Mouse (Mus musculus) limb, embryonic 10.5 days (tissue): ENCODE results near the gene Snx1. TPM values are rescaled to one million over a fixed set of nuclear protein-coding genes. Genes with fewer than 3 reads are reported as not detected.
A peak's percentile ranks its signal among the peaks of the same experiment; 100 is the strongest.

Experiments used
- DNase-seq: peaks from one replicate; pipeline ENCODE4 v3.0.0-alpha.2; 2017; ENCODE audit warnings: low spot score
- H3K27ac ChIP-seq: fragments of 300-500 bp; sonication (generic); 2 replicates; pipeline ENCODE4 v1.5.1; 2016; ENCODE audit warnings: mild to moderate bottlenecking
- H3K27me3 ChIP-seq: fragments of 300-500 bp; sonication (generic); 2 replicates; pipeline ENCODE4 v1.6.1; 2016; ENCODE audit warnings: low read depth, mild to moderate bottlenecking; ENCODE audit not compliant: poor library complexity, severe bottlenecking
- H3K36me3 ChIP-seq: fragments of 300-500 bp; sonication (generic); 2 replicates; pipeline ENCODE4 v1.6.1; 2016; ENCODE audit warnings: mild to moderate bottlenecking, moderate library complexity
- H3K4me1 ChIP-seq: fragments of 300-500 bp; sonication (generic); 2 replicates; pipeline ENCODE4 v1.6.1; 2016
- H3K4me3 ChIP-seq: fragments of 300-500 bp; sonication (generic); 2 replicates; pipeline ENCODE4 v1.5.1; 2016; ENCODE audit warnings: mild to moderate bottlenecking, moderate library complexity
- H3K9me3 ChIP-seq: fragments of 300-500 bp; sonication (generic); replicated peaks from 2 replicates; pipeline ENCODE4 v1.6.1; 2016; ENCODE audit warnings: mild to moderate bottlenecking
- WGBS: fragments of 180-500 bp; shearing (Covaris S2); methylation state at CpG from one replicate; pipeline ENCODE4 v1.1.7; 2016; 5-methylcytosine and 5-hydroxymethylcytosine counted together
- polyA plus RNA-seq: library from polyadenylated mRNA; unstranded; fragments of >200 nt; fragmentation: Nextera tagmentation; extraction: Ambion mirVana; gene quantifications from 2 replicates; pipeline ENCODE4 v1.2.1, GENCODE M21; 2016

Gene Snx1
- polyA plus RNA-seq, 1 experiment from 2014 or later: 122 TPM

DNA sequence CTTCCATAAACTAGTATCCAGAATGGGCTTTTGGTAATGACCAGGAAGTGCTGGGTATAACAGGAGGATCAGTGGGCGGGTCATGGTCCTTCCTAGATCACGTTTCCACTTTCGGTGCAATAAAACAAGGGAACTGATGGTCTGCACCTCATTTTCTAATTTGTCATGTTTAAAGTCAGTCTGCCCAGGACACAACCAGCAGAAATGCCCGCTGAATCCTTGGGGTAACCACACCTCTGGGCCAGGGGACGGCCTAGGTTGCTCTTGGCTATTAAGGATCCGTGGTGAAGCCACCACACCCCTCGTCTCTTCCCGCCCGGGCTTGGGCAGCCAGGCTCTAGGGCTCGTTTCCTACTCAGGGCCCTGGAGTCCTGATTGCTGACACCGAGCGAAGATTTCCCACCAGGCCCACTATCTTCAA lies 2.3 kb downstream of the Snx1 start:
- Histone ChIP-seq H3K4me3 (peak overlapping the region; percentile 86), H3K4me1 (peaks cover 36% of the 10 kb centered on the region), H3K9me3 (no peaks in the 10 kb centered on the region), H3K27me3 (no peaks in the 10 kb centered on the region), H3K27ac (peak overlapping the region; percentile 93), H3K36me3 (peaks cover 19% of the 10 kb centered on the region)
- 1% methylated on average over 12 of the region's 12 CpGs for WGBS
- DNase-seq: peak; percentile 68

DNA sequence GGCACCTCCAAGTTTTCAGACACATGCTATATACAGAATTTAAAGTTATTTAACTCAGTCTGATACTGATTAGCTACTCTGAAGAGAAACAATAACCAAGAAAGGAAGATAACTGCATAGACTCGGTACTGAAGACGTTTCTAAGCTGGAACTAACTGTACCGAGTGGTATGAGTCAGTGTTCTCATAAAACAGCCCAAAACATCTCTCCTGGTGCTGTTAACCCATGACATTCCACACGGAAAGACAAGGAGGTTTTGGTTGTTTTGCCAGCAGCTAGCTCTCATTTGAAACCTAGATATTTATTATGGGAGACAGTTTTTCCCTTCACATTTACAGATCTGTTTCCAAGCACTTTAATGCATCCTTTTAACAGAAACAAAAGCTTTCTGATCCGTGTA lies 2.7 kb downstream of the Snx1 start:
- H3K36me3 ChIP-seq: peaks cover 19% of the 10 kb centered on the region
- WGBS: 17% methylated on average over 5 of the region's 5 CpGs
- no peak overlapping the region for H3K27ac ChIP-seq
- H3K9me3 ChIP-seq: no peaks in the 10 kb centered on the region
- H3K27me3 ChIP-seq: no peaks in the 10 kb centered on the region
- DNase-seq: no peak
- peak overlapping the region; percentile 86 for H3K4me3 ChIP-seq
- peaks cover 36% of the 10 kb centered on the region for H3K4me1 ChIP-seq

- Histone ChIP-seq H3K4me3 (no peak overlapping the region), H3K4me1 (peaks cover 25% of the 10 kb centered on the region), H3K9me3 (no peaks in the 10 kb centered on the region), H3K36me3 (peaks cover 32% of the 10 kb centered on the region), H3K27ac (no peak overlapping the region), H3K27me3 (no peaks in the 10 kb centered on the region)
- no peak for DNase-seq
These were observed 5.0 kb downstream of the Snx1 start for GRCm38 (mm10) chr9:66121421-66121820.

GRCm38 (mm10) chr9:66120945-66121344 lies 5.4 kb downstream of the Snx1 start:
- Histone ChIP-seq H3K27me3 (no peaks in the 10 kb centered on the region), H3K27ac (no peak overlapping the region), H3K36me3 (peaks cover 34% of the 10 kb centered on the region), H3K9me3 (no peaks in the 10 kb centered on the region), H3K4me3 (no peak overlapping the region), H3K4me1 (peaks cover 24% of the 10 kb centered on the region)
- DNase-seq: no peak
- 93% methylated on average over 3 of the region's 3 CpGs for WGBS

DNA sequence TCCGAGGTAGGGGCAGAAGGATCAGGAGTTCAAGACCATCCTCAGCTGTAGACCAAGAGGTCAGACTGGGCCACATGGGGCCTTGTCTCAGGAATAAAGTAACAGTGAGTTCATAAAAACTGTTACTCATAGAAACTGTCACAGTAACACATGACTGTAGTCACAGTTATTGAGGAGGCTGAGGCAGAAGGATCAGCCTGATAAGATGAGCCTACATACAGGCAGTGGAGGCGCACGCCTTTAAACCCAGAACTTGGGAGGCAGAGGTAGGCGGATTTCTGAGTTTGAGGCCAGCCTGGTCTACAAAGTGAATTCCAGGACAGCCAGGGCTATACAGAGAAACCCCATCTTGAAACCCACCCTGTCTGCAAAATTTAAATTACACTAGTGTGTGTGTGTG lies 6.3 kb downstream of the Snx1 start:
- no peak for DNase-seq
- no peak overlapping the region for H3K27ac ChIP-seq

GRCm38 (mm10) chr9:66119498-66119897 lies 6.9 kb downstream of the Snx1 start:
- WGBS: 92% methylated on average over 2 of the region's 2 CpGs

More for the DNA sequence above, 6.3 kb downstream of the Snx1 start:
- peaks cover 16% of the 10 kb centered on the region for H3K4me1 ChIP-seq
- H3K36me3 ChIP-seq: peaks cover 42% of the 10 kb centered on the region
- no peaks in the 10 kb centered on the region for H3K9me3 ChIP-seq
- no peaks in the 10 kb centered on the region for H3K27me3 ChIP-seq
- H3K4me3 ChIP-seq: no peak overlapping the region
- WGBS: 97% methylated on average over 4 of the region's 4 CpGs

GRCm38 (mm10) chr9:66116890-66117289 lies 9.5 kb downstream of the Snx1 start:
- no peak for DNase-seq
- Histone ChIP-seq H3K27me3 (no peaks in the 10 kb centered on the region), H3K4me1 (no peaks in the 10 kb centered on the region), H3K4me3 (no peak overlapping the region), H3K36me3 (peaks cover 62% of the 10 kb centered on the region), H3K27ac (no peak overlapping the region), H3K9me3 (no peaks in the 10 kb centered on the region)
- whole genome bisulfite sequencing: 67% methylated on average over 8 of the region's 8 CpGs

More at GRCm38 (mm10) chr9:66119498-66119897, 6.9 kb downstream of the Snx1 start:
- peaks cover 10% of the 10 kb centered on the region for H3K4me1 ChIP-seq
- H3K27me3 ChIP-seq: no peaks in the 10 kb centered on the region
- H3K27ac ChIP-seq: no peak overlapping the region
- no peak for DNase-seq
- no peaks in the 10 kb centered on the region for H3K9me3 ChIP-seq
- H3K36me3 ChIP-seq: peaks cover 49% of the 10 kb centered on the region
- no peak overlapping the region for H3K4me3 ChIP-seq

GRCm38 (mm10) chr9:66114341-66114740 lies 12.0 kb downstream of the Snx1 start:
- Histone ChIP-seq H3K4me1 (peaks cover 8% of the 10 kb centered on the region; the same call in 1 of the 2 replicates), H3K27me3 (no peaks in the 10 kb centered on the region), H3K9me3 (no peaks in the 10 kb centered on the region), H3K4me3 (no peak overlapping the region), H3K36me3 (peaks cover 64% of the 10 kb centered on the region), H3K27ac (no peak overlapping the region)
- no peak for DNase-seq
- 91% methylated on average over 3 of the region's 3 CpGs for WGBS

DNA sequence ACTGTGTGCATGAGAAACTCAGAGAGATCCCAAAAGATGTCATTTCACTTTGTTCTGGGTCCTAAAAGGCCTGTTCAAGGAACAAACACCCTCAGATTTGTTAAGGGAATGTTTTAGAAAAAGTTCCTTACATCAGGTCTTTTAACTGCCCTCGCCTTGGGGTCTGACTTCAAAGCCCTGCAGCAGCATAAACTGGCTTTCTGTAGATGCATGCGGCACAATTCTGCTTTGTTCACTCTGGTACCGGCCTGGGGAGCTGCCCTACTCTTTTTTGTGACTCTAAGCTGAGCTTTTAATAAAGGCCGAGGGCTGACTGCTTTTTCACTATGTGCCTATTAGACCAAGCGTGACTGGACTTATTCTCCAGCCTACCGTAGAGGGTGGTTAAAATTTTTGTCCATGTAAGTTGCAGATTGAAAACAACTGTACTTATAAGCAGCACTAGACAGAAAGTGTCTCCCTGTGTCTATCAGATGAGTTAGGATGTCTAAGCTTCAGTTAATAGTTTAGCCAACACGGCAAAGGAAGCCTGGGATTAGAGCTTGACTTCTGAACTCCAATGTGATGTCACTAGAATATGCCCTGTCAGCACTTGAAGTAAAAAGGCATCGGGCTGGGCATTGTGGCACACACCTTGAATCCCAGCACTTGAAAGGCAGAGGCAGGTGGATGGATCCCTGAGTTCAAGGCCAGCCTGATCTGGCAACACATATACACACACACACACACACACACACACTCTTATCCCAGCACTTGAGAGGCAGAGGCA lies 15.6 kb downstream of the Snx1 start:
- H3K27ac ChIP-seq: peak overlapping the region; percentile 39; the same call in 1 of the 2 replicates
- no peaks in the 10 kb centered on the region for H3K9me3 ChIP-seq
- peaks cover 82% of the 10 kb centered on the region for H3K36me3 ChIP-seq
- 80% methylated on average over 8 of the region's 8 CpGs for WGBS
- DNase-seq: no peak
- H3K4me1 ChIP-seq: peaks cover 8% of the 10 kb centered on the region; the same call in 1 of the 2 replicates
- H3K27me3 ChIP-seq: no peaks in the 10 kb centered on the region
- no peak overlapping the region for H3K4me3 ChIP-seq

- Histone ChIP-seq H3K36me3 (peaks cover 82% of the 10 kb centered on the region), H3K4me1 (peaks cover 8% of the 10 kb centered on the region; the same call in 1 of the 2 replicates), H3K4me3 (no peak overlapping the region), H3K27ac (peak overlapping the region; percentile 39; the same call in 1 of the 2 replicates), H3K9me3 (no peaks in the 10 kb centered on the region), H3K27me3 (no peaks in the 10 kb centered on the region)
- 77% methylated on average over 8 of the region's 8 CpGs for WGBS
- no peak for DNase-seq
These were observed 16.3 kb downstream of the Snx1 start for GRCm38 (mm10) chr9:66110126-66110525.

DNA sequence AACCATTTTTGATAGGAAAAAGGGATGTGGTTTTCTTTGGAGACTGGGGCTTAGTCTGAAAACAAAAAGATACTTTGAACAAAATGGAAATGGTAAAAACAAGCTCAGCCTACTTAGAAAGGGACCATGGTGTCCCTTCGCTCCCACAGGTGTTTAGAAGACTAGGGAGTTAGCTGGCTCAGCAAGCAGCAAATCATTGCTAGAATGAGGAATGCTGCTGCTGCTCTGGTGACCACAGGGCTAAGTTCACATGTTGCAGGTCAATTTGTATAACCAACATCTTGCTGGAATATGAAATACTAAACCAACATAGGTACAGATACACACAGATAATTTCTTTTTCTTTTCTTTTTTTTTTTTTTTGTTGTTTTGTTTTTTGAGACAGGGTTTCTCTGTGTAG lies 16.8 kb downstream of the Snx1 start:
- Histone ChIP-seq H3K27me3 (no peaks in the 10 kb centered on the region), H3K4me3 (no peak overlapping the region), H3K36me3 (peaks cover 82% of the 10 kb centered on the region), H3K9me3 (no peaks in the 10 kb centered on the region), H3K27ac (no peak overlapping the region), H3K4me1 (peaks cover 8% of the 10 kb centered on the region; the same call in 1 of the 2 replicates)
- DNase-seq: no peak
- 100% methylated on average over 1 of the region's 1 CpGs for WGBS

DNA sequence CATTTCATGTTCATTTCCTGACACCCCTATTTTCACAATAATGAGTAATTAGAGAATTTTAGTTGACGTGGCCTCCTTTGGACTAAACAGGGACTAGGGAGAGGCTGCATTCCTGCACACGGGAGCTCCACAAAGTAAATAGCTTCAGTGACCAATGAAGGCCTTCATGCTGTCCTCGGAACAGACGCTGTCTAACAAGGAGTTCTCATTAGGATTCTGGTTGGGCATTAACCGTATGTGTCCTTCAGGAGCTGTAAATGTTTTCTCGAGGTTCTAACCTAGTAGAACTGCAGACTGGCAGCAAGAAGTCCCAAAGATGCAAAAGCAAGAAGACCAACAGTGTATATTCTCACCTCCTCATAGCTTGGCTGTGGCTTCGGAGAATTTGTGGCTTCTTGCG lies 21.2 kb downstream of the Snx1 start:
- Histone ChIP-seq H3K9me3 (no peaks in the 10 kb centered on the region), H3K4me3 (no peak overlapping the region), H3K27me3 (no peaks in the 10 kb centered on the region), H3K36me3 (peaks cover 97% of the 10 kb centered on the region), H3K27ac (no peak overlapping the region), H3K4me1 (peaks cover 2% of the 10 kb centered on the region; the same call in 1 of the 2 replicates)
- no peak for DNase-seq
- 92% methylated on average over 8 of the region's 8 CpGs for WGBS

DNA sequence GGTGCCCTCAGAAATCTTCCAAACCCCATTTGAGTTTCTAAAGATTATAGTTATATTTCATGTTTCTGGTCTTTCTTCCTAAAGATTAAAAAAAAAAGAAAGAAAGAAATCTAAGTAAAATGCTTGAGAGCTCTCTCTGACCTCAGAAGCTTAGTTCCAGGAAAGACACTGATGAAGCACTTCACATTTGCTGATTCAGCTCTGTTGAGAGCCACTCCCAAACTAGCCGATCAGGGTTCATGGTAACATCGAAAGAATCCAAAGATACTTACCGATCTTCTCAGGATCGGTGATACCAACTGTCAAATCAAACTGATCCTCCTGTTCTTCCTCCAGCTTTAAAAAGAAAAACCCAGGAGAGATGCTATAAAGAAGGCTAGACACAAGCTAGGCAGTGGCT lies 21.8 kb downstream of the Snx1 start:
- DNase-seq: no peak
- no peaks in the 10 kb centered on the region for H3K27me3 ChIP-seq
- no peak overlapping the region for H3K4me3 ChIP-seq
- 95% methylated on average over 4 of the region's 4 CpGs for WGBS
- no peaks in the 10 kb centered on the region for H3K9me3 ChIP-seq
- peaks cover 98% of the 10 kb centered on the region for H3K36me3 ChIP-seq
- H3K4me1 ChIP-seq: no peaks in the 10 kb centered on the region
- H3K27ac ChIP-seq: no peak overlapping the region
